In genomic region chr11:106572958-106573357, GRCm38 (mm10) we compare ENCODE assay signal across 9 mouse cellular contexts. TPM values are rescaled to one million over a fixed set of nuclear protein-coding genes. Genes with fewer than 3 reads are reported as not detected.
A peak's percentile ranks its signal among the peaks of the same experiment; 100 is the strongest.
DNase-seq lines count a peak whose midpoint lies in the region; ATAC-seq and TF ChIP-seq lines count a peak whose summit lies in the region.
"Had no signal": no experiment of that assay in that cellular context is flagged by ENCODE, and none has a peak within 500 bp of the region (broad histone marks: within the 10 kb centered on the region; RNA-seq: fewer than 3 reads in every experiment).

No protein-coding gene starts in this region.

- no peaks in the 10 kb centered on the region for H3K27me3 ChIP-seq in kidney, postnatal 0 days (ENCODE audit: insufficient read depth, low read length)
- no peaks in the 10 kb centered on the region for H3K27me3 ChIP-seq in heart, embryonic 14.5 days (ENCODE audit: control insufficient read depth, insufficient read depth, low read length)
- no peaks in the 10 kb centered on the region for H3K27me3 ChIP-seq in lung, postnatal 0 days (replicated peaks; ENCODE audit: insufficient read depth, low read length)

- H3K4me1 ChIP-seq in kidney, postnatal 0 days (replicated peaks; ENCODE audit: insufficient read depth, low read length): peaks cover 18% of the 10 kb centered on the region
- H3K4me1 ChIP-seq in heart, embryonic 14.5 days (ENCODE audit: control insufficient read depth in 2 of 2, insufficient read depth in 2 of 2, low read length in 2 of 2): peaks cover 33 to 43% of the 10 kb centered on the region in 2 experiments
- H3K4me1 ChIP-seq in lung, postnatal 0 days (ENCODE audit: insufficient read depth, low read depth, low read length): peaks cover 19% of the 10 kb centered on the region; the same call in 1 of the 2 replicates

- H3K36me3 ChIP-seq in kidney, postnatal 0 days (ENCODE audit: insufficient read depth, low read length): 0 out of 2 replicates have a peak, but pooled peaks cover 5% of the 10 kb centered on the region
- H3K36me3 ChIP-seq in heart, embryonic 14.5 days (ENCODE audit: control insufficient read depth, insufficient read depth, low read length): peaks cover 2% of the 10 kb centered on the region
- H3K36me3 ChIP-seq in lung, postnatal 0 days (ENCODE audit: insufficient read depth, low read length): 0 out of 2 replicates have a peak, but pooled peaks cover 2% of the 10 kb centered on the region

- no peak for TF ChIP-seq EP300 in lung, postnatal 0 days (IDR thresholded peaks at IDR 0.05)

- no peak for TF ChIP-seq CTCF in kidney, postnatal 0 days (IDR thresholded peaks at IDR 0.05; ENCODE audit: low read depth)
- no peak for TF ChIP-seq CTCF in lung, postnatal 0 days (IDR thresholded peaks at IDR 0.05)

- peak; percentile 43 for DNase-seq in kidney, postnatal 0 days (ENCODE audit: low spot score)
- no peak for DNase-seq in kidney, adult 11 months
- DNase-seq in MN1 (ENCODE audit: low spot score): peak; percentile 48
- DNase-seq in lung, postnatal 0 days (ENCODE audit: low spot score): peak; percentile 84
- DNase-seq in left cerebral cortex, postnatal 14 days (ENCODE audit: low spot score in 2 of 2): no peak
- no peak for DNase-seq in spleen, postnatal 10 days (ENCODE audit: low spot score in 2 of 2)
- DNase-seq: right cerebral cortex, postnatal 14 days; thymus, postnatal 36 days had no signal

- no peak overlapping the region for H3K4me2 ChIP-seq in kidney, postnatal 0 days (ENCODE audit: low read length)
- peak overlapping the region; percentile 11 for H3K4me2 ChIP-seq in heart, embryonic 14.5 days (ENCODE audit: low read length)
- H3K4me2 ChIP-seq in lung, postnatal 0 days (replicated peaks; ENCODE audit: low read depth, low read length): peak overlapping the region; percentile 48

- no peaks in the 10 kb centered on the region for H3K9me3 ChIP-seq in kidney, postnatal 0 days (replicated peaks; ENCODE audit: low read length)
- no peaks in the 10 kb centered on the region for H3K9me3 ChIP-seq in heart, embryonic 14.5 days (ENCODE audit: control insufficient read depth, low read length)
- H3K9me3 ChIP-seq in lung, postnatal 0 days (ENCODE audit: low read length): no peaks in the 10 kb centered on the region

- no peak overlapping the region for H3K27ac ChIP-seq in kidney, postnatal 0 days
- H3K27ac ChIP-seq in heart, embryonic 14.5 days (replicated peaks in 1 of 2; ENCODE audit: control insufficient read depth in 1 of 2, insufficient read depth in 1 of 2, low read depth in 2 of 2, low read length in 2 of 2): peak overlapping the region; percentile 0 to 73; a peak in 2 of 4 replicates
- H3K27ac ChIP-seq in lung, postnatal 0 days (ENCODE audit: low read length): 0 out of 2 replicates have a peak overlapping the region, but pooled peaks have one; percentile 51

- intact Hi-C loops in left cerebral cortex, postnatal 14 days (cut with DNase I): no loop called here

- no peak for ATAC-seq in kidney, postnatal 0 days (replicated peaks; ENCODE audit: low FRiP score, low read depth)
- ATAC-seq in heart, embryonic 14.5 days (ENCODE audit: insufficient number of reproducible peaks, insufficient read depth, low FRiP score, low read depth): no peak
- ATAC-seq in lung, postnatal 0 days: peak; percentile 68

- H3K9ac ChIP-seq in kidney, postnatal 0 days (ENCODE audit: low read depth, low read length): no peak overlapping the region
- H3K9ac ChIP-seq in heart, embryonic 14.5 days (ENCODE audit: low read length): peak overlapping the region; percentile 28; the same call in 1 of the 2 replicates
- peak overlapping the region; percentile 16; the same call in 1 of the 2 replicates for H3K9ac ChIP-seq in lung, postnatal 0 days (replicated peaks; ENCODE audit: low read depth)

- 32% methylated on average over 9 of the region's 9 CpGs for WGBS in kidney, postnatal 0 days
- 48% methylated on average over 9 of the region's 9 CpGs for WGBS in heart, embryonic 14.5 days
- WGBS in lung, postnatal 0 days: 33% methylated on average over 9 of the region's 9 CpGs

- no peak overlapping the region for H3K4me3 ChIP-seq in kidney, postnatal 0 days (replicated peaks; ENCODE audit: low read depth, low read length)
- H3K4me3 ChIP-seq in heart, embryonic 14.5 days (ENCODE audit: control insufficient read depth in 1 of 2, insufficient read depth in 1 of 2, low read depth in 1 of 2, low read length in 2 of 2): no peak overlapping the region
- H3K4me3 ChIP-seq in lung, postnatal 0 days (ENCODE audit: low read depth, low read length): no peak overlapping the region

RNA-seq across cellular contexts. Expression of gene Tex2, which starts 40.3 kb away (rescaled TPM):
- polyA plus RNA-seq in kidney, postnatal 0 days (2015; fragmentation: Nextera tagmentation; extraction: Ambion mirVana): 8.4 and 9.0 TPM in 2 replicates
- polyA plus RNA-seq in heart, embryonic 14.5 days (2014; fragmentation: Nextera tagmentation; extraction: Ambion mirVana): 13.5 and 14.4 TPM in 2 replicates
- polyA plus RNA-seq in lung, postnatal 0 days (2015; fragmentation: Nextera tagmentation; extraction: Ambion mirVana): 8.9 and 9.6 TPM in 2 replicates
- 100 to 1,000 TPM in 1 of 2 experiments, 10 to 100 TPM in 1; 98.0 to 102 TPM for total RNA-seq in left cerebral cortex, postnatal 14 days (2021)

Comparison
In these comparisons a context has a peak if more than half of its experiments do, and no peak if none do; other contexts are left out.
1. DNase-seq: peak in kidney, postnatal 0 days (single experiment), MN1 (single experiment) and lung, postnatal 0 days (single experiment); none in kidney, adult 11 months (single experiment), left cerebral cortex, postnatal 14 days (0 of 2) and spleen, postnatal 10 days (0 of 2).